Mouse (Mus musculus) hindbrain, embryonic 10.5 days (tissue): ENCODE measurements at regions not wholly inside any gene's neighbourhood (a gene's known extent, or its start where the extent isn't known, plus 50 kb on each side); places are given as distances from the start of the nearest gene placed in this dataset.

Experiments used
- DNase-seq: peaks from one replicate; pipeline ENCODE4 v3.0.0-alpha.2; 2017; ENCODE audit warnings: low spot score
- H3K27ac ChIP-seq: fragments of 300-500 bp; sonication (generic); 2 replicates; pipeline ENCODE4 v1.5.1; 2016; ENCODE audit warnings: mild to moderate bottlenecking, moderate library complexity
- H3K27me3 ChIP-seq: fragments of 300-500 bp; sonication (generic); 2 replicates; pipeline ENCODE4 v1.6.1; 2016; ENCODE audit warnings: mild to moderate bottlenecking; ENCODE audit not compliant: poor library complexity, insufficient read depth, severe bottlenecking
- H3K36me3 ChIP-seq: fragments of 300-500 bp; sonication (generic); 2 replicates; pipeline ENCODE4 v1.6.1; 2016; ENCODE audit warnings: mild to moderate bottlenecking, moderate library complexity
- H3K4me1 ChIP-seq: fragments of 300-500 bp; sonication (generic); replicated peaks from 2 replicates; pipeline ENCODE4 v1.6.1; 2016; ENCODE audit warnings: mild to moderate bottlenecking
- H3K4me3 ChIP-seq: fragments of 300-500 bp; sonication (generic); 2 replicates; pipeline ENCODE4 v1.5.1; 2016; ENCODE audit warnings: mild to moderate bottlenecking, moderate library complexity
- H3K9me3 ChIP-seq: fragments of 300-500 bp; sonication (generic); 2 replicates; pipeline ENCODE4 v1.6.1; 2016; ENCODE audit warnings: mild to moderate bottlenecking, moderate library complexity
- WGBS: fragments of 180-500 bp; shearing (Covaris S2); methylation state at CpG from one replicate; pipeline ENCODE4 v1.1.7; 2016; 5-methylcytosine and 5-hydroxymethylcytosine counted together

GRCm38 (mm10) chr6:22584851-22585250, 228.8 kb upstream of the Fam3c start:
- DNase-seq = no peak
- Histone ChIP-seq H3K4me3 (no peak overlapping the region), H3K36me3 (no peaks in the 10 kb centered on the region), H3K27me3 (no peaks in the 10 kb centered on the region), H3K4me1 (no peaks in the 10 kb centered on the region), H3K9me3 (no peaks in the 10 kb centered on the region), H3K27ac (no peak overlapping the region)
- WGBS = 57% methylated on average over 4 of the region's 4 CpGs

- Histone ChIP-seq H3K27ac (no peak overlapping the region), H3K36me3 (no peaks in the 10 kb centered on the region), H3K27me3 (no peaks in the 10 kb centered on the region), H3K9me3 (no peaks in the 10 kb centered on the region), H3K4me1 (no peaks in the 10 kb centered on the region), H3K4me3 (no peak overlapping the region)
- no peak for DNase-seq
- 65% methylated on average over 1 of the region's 1 CpGs for WGBS
Observed at GRCm38 (mm10) chr6:22572925-22573324, 216.9 kb upstream of the Fam3c start.

- Histone ChIP-seq H3K9me3 (no peaks in the 10 kb centered on the region), H3K36me3 (no peaks in the 10 kb centered on the region), H3K4me1 (no peaks in the 10 kb centered on the region), H3K4me3 (no peak overlapping the region), H3K27me3 (no peaks in the 10 kb centered on the region), H3K27ac (no peak overlapping the region)
- DNase-seq = no peak
- 91% methylated on average over 9 of the region's 9 CpGs for WGBS
Observed at GRCm38 (mm10) chr6:22567891-22568290, 211.8 kb upstream of the Fam3c start.

GRCm38 (mm10) chr6:22548296-22549245, 192.5 kb upstream of the Fam3c start:
- Histone ChIP-seq H3K4me3 (no peak overlapping the region), H3K4me1 (no peaks in the 10 kb centered on the region), H3K27ac (no peak overlapping the region), H3K27me3 (no peaks in the 10 kb centered on the region), H3K36me3 (no peaks in the 10 kb centered on the region), H3K9me3 (no peaks in the 10 kb centered on the region)
- WGBS = 81% methylated on average over 13 of the region's 13 CpGs
- DNase-seq = peak; percentile 3

- Histone ChIP-seq H3K27ac (no peak overlapping the region), H3K4me1 (no peaks in the 10 kb centered on the region), H3K9me3 (no peaks in the 10 kb centered on the region), H3K36me3 (no peaks in the 10 kb centered on the region), H3K4me3 (no peak overlapping the region), H3K27me3 (no peaks in the 10 kb centered on the region)
- 89% methylated on average over 2 of the region's 2 CpGs for WGBS
- DNase-seq = no peak
Observed at GRCm38 (mm10) chr6:22541603-22542002, 185.6 kb upstream of the Fam3c start.

GRCm38 (mm10) chr6:22538254-22538653, 182.2 kb upstream of the Fam3c start:
- Histone ChIP-seq H3K4me3 (no peak overlapping the region), H3K36me3 (no peaks in the 10 kb centered on the region), H3K4me1 (no peaks in the 10 kb centered on the region), H3K27me3 (no peaks in the 10 kb centered on the region), H3K27ac (no peak overlapping the region), H3K9me3 (no peaks in the 10 kb centered on the region)
- DNase-seq = no peak
- WGBS = 94% methylated on average over 4 of the region's 4 CpGs

- Histone ChIP-seq H3K4me1 (no peaks in the 10 kb centered on the region), H3K4me3 (no peak overlapping the region), H3K36me3 (no peaks in the 10 kb centered on the region), H3K9me3 (no peaks in the 10 kb centered on the region), H3K27me3 (no peaks in the 10 kb centered on the region), H3K27ac (no peak overlapping the region)
- WGBS = 70% methylated on average over 3 of the region's 3 CpGs
- DNase-seq = no peak
Observed at GRCm38 (mm10) chr6:22524384-22524783, 168.3 kb upstream of the Fam3c start.

- H3K27me3 ChIP-seq = no peaks in the 10 kb centered on the region
- no peaks in the 10 kb centered on the region for H3K36me3 ChIP-seq
- no peak for DNase-seq
- H3K9me3 ChIP-seq = no peaks in the 10 kb centered on the region
- H3K4me3 ChIP-seq = no peak overlapping the region
- H3K27ac ChIP-seq = no peak overlapping the region
- no peaks in the 10 kb centered on the region for H3K4me1 ChIP-seq
- 84% methylated on average over 9 of the region's 9 CpGs for WGBS
Observed at GRCm38 (mm10) chr6:22523582-22524234, 167.7 kb upstream of the Fam3c start.

- WGBS = 83% methylated on average over 1 of the region's 1 CpGs
Observed at GRCm38 (mm10) chr6:22506871-22507270, 150.8 kb upstream of the Fam3c start.

GRCm38 (mm10) chr6:22497306-22497705, 141.3 kb upstream of the Fam3c start:
- no peak for DNase-seq
- Histone ChIP-seq H3K27me3 (no peaks in the 10 kb centered on the region), H3K27ac (no peak overlapping the region), H3K4me3 (no peak overlapping the region), H3K4me1 (no peaks in the 10 kb centered on the region), H3K9me3 (no peaks in the 10 kb centered on the region), H3K36me3 (no peaks in the 10 kb centered on the region)
- WGBS = 85% methylated on average over 9 of the region's 9 CpGs

More at GRCm38 (mm10) chr6:22506871-22507270, 150.8 kb upstream of the Fam3c start:
- Histone ChIP-seq H3K4me1 (no peaks in the 10 kb centered on the region), H3K4me3 (no peak overlapping the region), H3K36me3 (no peaks in the 10 kb centered on the region), H3K27me3 (no peaks in the 10 kb centered on the region), H3K27ac (no peak overlapping the region), H3K9me3 (no peaks in the 10 kb centered on the region)
- no peak for DNase-seq

- Histone ChIP-seq H3K9me3 (no peaks in the 10 kb centered on the region), H3K4me1 (no peaks in the 10 kb centered on the region), H3K27me3 (no peaks in the 10 kb centered on the region), H3K27ac (no peak overlapping the region), H3K36me3 (no peaks in the 10 kb centered on the region), H3K4me3 (no peak overlapping the region)
- no peak for DNase-seq
- 85% methylated on average over 1 of the region's 1 CpGs for whole genome bisulfite sequencing
Observed at GRCm38 (mm10) chr6:22496471-22496870, 140.4 kb upstream of the Fam3c start.

GRCm38 (mm10) chr6:22493632-22494260, 137.7 kb upstream of the Fam3c start:
- Histone ChIP-seq H3K4me1 (no peaks in the 10 kb centered on the region), H3K4me3 (no peak overlapping the region), H3K27ac (no peak overlapping the region), H3K27me3 (no peaks in the 10 kb centered on the region), H3K36me3 (no peaks in the 10 kb centered on the region), H3K9me3 (no peaks in the 10 kb centered on the region)
- no peak for DNase-seq
- WGBS = 54% methylated on average over 11 of the region's 11 CpGs

GRCm38 (mm10) chr6:22492896-22493295, 136.9 kb upstream of the Fam3c start:
- no peak for DNase-seq
- no peak overlapping the region for H3K4me3 ChIP-seq
- H3K9me3 ChIP-seq = no peaks in the 10 kb centered on the region
- H3K36me3 ChIP-seq = no peaks in the 10 kb centered on the region
- H3K27me3 ChIP-seq = no peaks in the 10 kb centered on the region
- 93% methylated on average over 17 of the region's 17 CpGs for WGBS
- no peaks in the 10 kb centered on the region for H3K4me1 ChIP-seq
- H3K27ac ChIP-seq = no peak overlapping the region
